Mouse (Mus musculus): ENCODE data around the gene Mob4.

DNA sequence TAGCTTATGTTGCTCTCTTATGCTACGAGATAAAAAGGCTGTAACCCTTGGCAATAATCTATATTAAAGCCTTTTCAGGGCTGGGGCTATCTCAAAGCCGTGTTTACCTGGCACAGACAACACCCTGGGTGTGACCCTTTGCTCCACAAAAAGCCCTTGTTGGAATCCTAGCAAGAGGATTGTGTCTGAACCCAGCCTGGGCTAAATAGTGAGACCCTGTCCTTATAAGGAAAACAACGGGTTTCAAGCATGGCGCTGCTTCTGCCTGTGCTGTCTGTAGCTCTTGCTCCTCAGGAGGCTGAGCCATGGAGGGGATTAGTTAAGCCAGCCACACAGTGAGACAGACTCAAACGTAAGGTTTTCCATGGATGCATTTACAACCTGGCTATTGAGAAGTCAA lies 31.8 kb downstream of the Mob4 start:
- TF ChIP-seq CTCF (IDR thresholded peaks at IDR 0.05; ENCODE audit: control insufficient read depth, insufficient read depth, low read length) (no peak), POLR2A (IDR thresholded peaks at IDR 0.05; ENCODE audit: borderline replicate concordance, control insufficient read depth, low read depth, low read length) (no peak)

Measured in bone marrow, adult 2 months (tissue).